Mouse (Mus musculus) intestine, embryonic 16.5 days (tissue): ENCODE results near the gene Exd2. TPM values are rescaled to one million over a fixed set of nuclear protein-coding genes. Genes with fewer than 3 reads are reported as not detected.

ENCODE experiments used
- ATAC-seq: fragments of 200-750 bp; cut with Nextera tagmentation; 2 replicates; pipeline ENCODE4 v1.8.0; 2017; ENCODE audit warnings: moderate TSS enrichment, moderate library complexity
- H3K27ac ChIP-seq: fragments of 300-500 bp; sonication (generic); 2 replicates; pipeline ENCODE4 v1.5.1; 2014; ENCODE audit warnings: mild to moderate bottlenecking, low read length
- H3K27me3 ChIP-seq: fragments of 300-500 bp; sonication (generic); replicated peaks from 2 replicates; pipeline ENCODE4 v1.6.1; 2014; ENCODE audit warnings: low read length, control low read depth, mixed read lengths; ENCODE audit not compliant: control insufficient read depth, insufficient read depth
- H3K36me3 ChIP-seq: fragments of 300-500 bp; sonication (generic); 2 replicates; pipeline ENCODE4 v1.6.1; 2014; ENCODE audit warnings: low read length, control low read depth; ENCODE audit not compliant: control insufficient read depth, insufficient read depth
- H3K4me1 ChIP-seq: fragments of 300-500 bp; sonication (generic); 2 replicates; pipeline ENCODE4 v1.6.1; 2014; ENCODE audit warnings: low read length, control low read depth, mixed read lengths; ENCODE audit not compliant: control insufficient read depth, insufficient read depth
- H3K4me2 ChIP-seq: fragments of 300-500 bp; sonication (generic); 2 replicates; pipeline ENCODE4 v1.6.1; 2014; ENCODE audit warnings: low read depth, low read length, control low read depth
- H3K4me3 ChIP-seq: fragments of 300-500 bp; sonication (generic); 2 replicates; pipeline ENCODE4 v1.5.1; 2014; ENCODE audit warnings: mild to moderate bottlenecking, low read length
- H3K9ac ChIP-seq: fragments of 300-500 bp; sonication (generic); 2 replicates; pipeline ENCODE4 v1.6.1; 2014; ENCODE audit warnings: low read depth, low read length
- H3K9me3 ChIP-seq: fragments of 300-500 bp; sonication (generic); 2 replicates; pipeline ENCODE4 v1.6.1; 2016; ENCODE audit warnings: low read length, control low read depth; ENCODE audit not compliant: control insufficient read depth
- WGBS: fragments of 180-500 bp; shearing (Covaris S2); extraction: QIAGEN DNeasy Blood & Tissue Kit; methylation state at CpG from one replicate; pipeline ENCODE4 v1.1.7; 2014; 5-methylcytosine and 5-hydroxymethylcytosine counted together
- polyA plus RNA-seq: library from polyadenylated mRNA; unstranded; fragments of >200 nt; fragmentation: Nextera tagmentation; extraction: Ambion mirVana; gene quantifications from 2 replicates; pipeline ENCODE4 v1.2.1, GENCODE M21; 2015

Gene Exd2
- polyA plus RNA-seq, 1 experiment from 2014 or later = 21.0 TPM

DNA sequence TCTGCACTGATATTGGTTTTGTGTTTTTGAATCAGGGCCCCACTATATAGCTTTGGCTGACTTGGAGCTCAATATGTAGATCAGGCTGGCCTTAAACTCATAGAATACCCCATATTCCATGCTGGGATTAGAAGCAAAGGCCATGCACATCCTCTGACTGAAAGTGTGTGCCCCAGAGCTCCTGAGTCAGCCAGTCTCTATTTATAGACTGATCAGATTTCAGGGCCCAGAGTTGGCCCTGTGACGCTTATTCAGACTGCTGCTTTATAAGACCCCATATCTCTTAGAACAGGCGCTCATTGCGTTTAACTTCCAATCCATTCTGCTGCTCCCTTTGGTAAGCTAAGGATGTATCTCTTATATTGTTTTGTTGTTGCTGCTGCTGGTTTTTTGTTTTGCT, 17.1 kb downstream of the Exd2 start:
- WGBS = 89% methylated on average over 3 of the region's 3 CpGs

DNA sequence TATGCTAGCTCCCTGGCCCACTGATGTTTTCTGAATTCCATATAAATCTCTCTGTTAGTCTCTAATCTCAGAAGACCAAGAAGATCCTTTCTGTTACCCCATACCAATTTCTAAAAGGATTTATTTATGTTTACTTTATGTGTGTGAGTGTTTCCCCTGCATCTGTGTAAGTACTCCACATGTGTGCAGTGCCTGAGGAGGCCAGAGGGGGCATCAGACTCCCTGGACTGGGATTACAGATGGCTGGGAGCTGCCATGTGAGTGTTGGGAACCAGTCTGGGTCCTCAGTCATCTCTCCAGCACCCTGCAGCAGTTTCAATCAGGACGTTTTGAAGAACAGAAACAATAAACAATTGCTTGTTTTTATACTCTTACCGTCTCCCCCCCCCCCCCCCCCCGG, 20.5 kb downstream of the Exd2 start:
- Histone ChIP-seq H3K9me3 (no peaks in the 10 kb centered on the region), H3K4me1 (no peaks in the 10 kb centered on the region), H3K9ac (no peak overlapping the region), H3K4me2 (no peak overlapping the region), H3K4me3 (no peak overlapping the region), H3K27me3 (no peaks in the 10 kb centered on the region), H3K27ac (no peak overlapping the region), H3K36me3 (no peaks in the 10 kb centered on the region; the same call in 1 of the 2 replicates)
- ATAC-seq = no peak
- WGBS = 70% methylated on average over 3 of the region's 3 CpGs

More for the DNA sequence above, 17.1 kb downstream of the Exd2 start:
- H3K4me2 ChIP-seq = no peak overlapping the region
- no peaks in the 10 kb centered on the region for H3K9me3 ChIP-seq
- no peak overlapping the region for H3K4me3 ChIP-seq
- ATAC-seq = no peak
- no peaks in the 10 kb centered on the region; the same call in 1 of the 2 replicates for H3K36me3 ChIP-seq
- H3K27me3 ChIP-seq = no peaks in the 10 kb centered on the region
- no peaks in the 10 kb centered on the region for H3K4me1 ChIP-seq
- H3K9ac ChIP-seq = no peak overlapping the region
- H3K27ac ChIP-seq = no peak overlapping the region

DNA sequence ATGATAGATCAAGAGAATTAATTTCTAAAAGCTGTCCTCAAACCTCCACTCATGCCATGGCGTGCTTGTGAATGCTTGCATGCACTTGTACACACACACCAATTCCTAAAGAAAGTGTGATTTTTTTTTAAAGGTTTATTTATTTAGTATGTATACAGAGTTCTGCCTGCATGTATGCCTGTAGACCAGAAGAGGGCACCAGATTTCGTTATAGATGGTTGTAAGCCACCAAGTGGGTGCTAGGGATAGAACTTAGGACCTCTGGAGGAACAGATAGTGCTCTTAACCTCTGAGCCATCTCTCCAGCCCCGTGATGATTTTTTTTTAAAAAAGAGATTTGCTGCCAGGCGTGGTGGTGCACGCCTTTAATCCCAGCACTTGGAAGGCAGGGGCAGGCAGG, 30.4 kb downstream of the Exd2 start:
- ATAC-seq = no peak
- peaks cover 7% of the 10 kb centered on the region; the same call in 1 of the 2 replicates for H3K36me3 ChIP-seq
- no peak overlapping the region for H3K9ac ChIP-seq
- WGBS = 89% methylated on average over 5 of the region's 5 CpGs
- H3K27me3 ChIP-seq = no peaks in the 10 kb centered on the region
- H3K4me2 ChIP-seq = no peak overlapping the region
- no peak overlapping the region for H3K27ac ChIP-seq
- no peak overlapping the region for H3K4me3 ChIP-seq
- H3K9me3 ChIP-seq = no peaks in the 10 kb centered on the region
- H3K4me1 ChIP-seq = no peaks in the 10 kb centered on the region

DNA sequence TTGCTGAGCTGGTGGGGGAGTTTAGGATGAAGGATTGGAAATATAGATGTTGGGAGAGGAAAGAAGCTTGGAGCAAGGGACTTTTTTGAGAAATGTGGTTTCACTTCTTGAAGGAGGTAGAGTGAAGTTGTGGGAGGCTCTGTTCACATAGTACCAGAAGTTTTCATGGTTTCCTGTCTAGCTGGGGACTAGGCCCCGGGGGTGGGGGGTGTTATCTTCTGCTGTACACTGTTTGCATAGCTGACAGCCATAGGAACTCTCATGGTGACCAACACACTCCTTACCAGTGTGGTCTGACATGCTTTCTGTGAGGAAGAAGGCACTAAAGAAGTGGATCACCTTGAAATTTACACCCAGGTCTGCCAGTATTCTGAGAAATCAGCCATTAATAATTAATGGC, 32.8 kb downstream of the Exd2 start:
- Histone ChIP-seq H3K4me1 (no peaks in the 10 kb centered on the region), H3K36me3 (0 out of 2 replicates have a peak, but pooled peaks cover 4% of the 10 kb centered on the region), H3K27ac (no peak overlapping the region), H3K9me3 (no peaks in the 10 kb centered on the region), H3K4me2 (no peak overlapping the region), H3K4me3 (no peak overlapping the region), H3K27me3 (no peaks in the 10 kb centered on the region), H3K9ac (no peak overlapping the region)
- no peak for ATAC-seq
- WGBS = 79% methylated on average over 1 of the region's 1 CpGs

DNA sequence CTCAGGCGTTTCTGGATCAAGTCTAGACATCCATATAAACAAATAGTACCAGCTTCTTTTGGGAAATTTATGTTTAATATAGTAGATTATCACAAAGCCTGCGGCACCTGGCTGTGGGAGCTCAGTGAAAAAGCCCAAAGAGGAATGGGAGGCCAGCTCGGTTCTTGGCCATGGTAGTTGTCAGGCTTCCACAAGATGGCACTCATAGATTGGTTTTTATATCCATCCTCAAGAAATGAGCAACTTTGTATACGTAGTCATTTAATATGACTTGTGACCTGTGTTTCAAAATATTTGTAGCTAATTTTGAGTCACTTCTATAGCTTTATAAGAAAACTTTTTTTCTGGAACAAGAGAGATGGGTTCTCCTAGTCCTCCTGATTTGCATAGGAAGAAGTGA, 35.5 kb downstream of the Exd2 start:
- H3K4me3 ChIP-seq = no peak overlapping the region
- H3K4me1 ChIP-seq = no peaks in the 10 kb centered on the region
- no peak overlapping the region for H3K4me2 ChIP-seq
- ATAC-seq = no peak
- H3K27ac ChIP-seq = no peak overlapping the region
- no peaks in the 10 kb centered on the region for H3K36me3 ChIP-seq
- no peaks in the 10 kb centered on the region for H3K27me3 ChIP-seq
- 56% methylated on average over 4 of the region's 4 CpGs for WGBS
- no peak overlapping the region for H3K9ac ChIP-seq
- H3K9me3 ChIP-seq = no peaks in the 10 kb centered on the region

DNA sequence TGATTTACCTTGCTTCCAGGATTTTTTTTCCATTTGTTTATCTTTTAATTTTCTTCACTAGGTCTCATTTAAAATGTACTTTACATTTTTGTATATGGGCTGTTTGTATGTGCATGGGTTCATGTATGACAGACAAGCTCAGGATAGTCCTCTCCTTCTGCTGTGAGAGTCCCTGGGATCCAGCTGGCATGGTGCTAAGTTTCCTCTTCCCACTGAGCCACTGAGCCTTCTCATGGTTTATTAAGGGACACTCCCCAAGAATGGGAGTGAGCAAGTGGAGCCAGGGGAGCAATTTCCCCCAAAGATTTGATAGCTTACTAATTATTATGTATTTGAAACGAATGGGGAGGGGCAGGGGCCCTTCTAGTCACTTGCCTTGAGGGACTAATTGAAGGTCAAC, 37.6 kb downstream of the Exd2 start:
- Histone ChIP-seq H3K9ac (no peak overlapping the region), H3K4me2 (no peak overlapping the region), H3K9me3 (no peaks in the 10 kb centered on the region), H3K4me1 (no peaks in the 10 kb centered on the region), H3K36me3 (no peaks in the 10 kb centered on the region), H3K4me3 (no peak overlapping the region), H3K27me3 (no peaks in the 10 kb centered on the region), H3K27ac (no peak overlapping the region)
- 70% methylated on average over 1 of the region's 1 CpGs for WGBS
- no peak for ATAC-seq

DNA sequence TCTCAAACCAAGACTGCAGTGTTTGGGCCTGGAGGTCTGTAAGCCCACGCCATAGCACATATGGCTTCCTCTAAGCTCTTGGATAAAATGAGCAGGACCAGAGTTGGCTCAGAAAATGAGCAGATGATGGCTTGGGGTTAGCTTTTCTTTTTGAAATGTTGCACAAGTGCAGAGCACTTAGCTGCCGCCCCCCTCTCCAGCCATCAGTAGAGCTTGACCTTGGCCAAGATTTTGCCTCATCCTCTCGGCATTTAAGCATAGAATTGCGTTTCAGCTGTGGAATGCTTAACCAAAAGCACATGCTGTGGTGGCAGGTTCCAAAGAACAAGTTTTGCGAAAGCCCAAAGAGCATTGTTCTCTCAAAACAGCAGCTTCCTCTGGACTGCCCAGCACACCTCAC, 41.8 kb downstream of the Exd2 start:
- no peak overlapping the region for H3K9ac ChIP-seq
- no peak overlapping the region for H3K4me2 ChIP-seq
- 77% methylated on average over 5 of the region's 5 CpGs for WGBS
- H3K9me3 ChIP-seq = no peaks in the 10 kb centered on the region
- no peaks in the 10 kb centered on the region for H3K36me3 ChIP-seq
- H3K4me3 ChIP-seq = no peak overlapping the region
- H3K4me1 ChIP-seq = 0 out of 2 replicates have a peak, but pooled peaks cover 3% of the 10 kb centered on the region
- H3K27me3 ChIP-seq = no peaks in the 10 kb centered on the region
- no peak overlapping the region for H3K27ac ChIP-seq
- no peak for ATAC-seq

DNA sequence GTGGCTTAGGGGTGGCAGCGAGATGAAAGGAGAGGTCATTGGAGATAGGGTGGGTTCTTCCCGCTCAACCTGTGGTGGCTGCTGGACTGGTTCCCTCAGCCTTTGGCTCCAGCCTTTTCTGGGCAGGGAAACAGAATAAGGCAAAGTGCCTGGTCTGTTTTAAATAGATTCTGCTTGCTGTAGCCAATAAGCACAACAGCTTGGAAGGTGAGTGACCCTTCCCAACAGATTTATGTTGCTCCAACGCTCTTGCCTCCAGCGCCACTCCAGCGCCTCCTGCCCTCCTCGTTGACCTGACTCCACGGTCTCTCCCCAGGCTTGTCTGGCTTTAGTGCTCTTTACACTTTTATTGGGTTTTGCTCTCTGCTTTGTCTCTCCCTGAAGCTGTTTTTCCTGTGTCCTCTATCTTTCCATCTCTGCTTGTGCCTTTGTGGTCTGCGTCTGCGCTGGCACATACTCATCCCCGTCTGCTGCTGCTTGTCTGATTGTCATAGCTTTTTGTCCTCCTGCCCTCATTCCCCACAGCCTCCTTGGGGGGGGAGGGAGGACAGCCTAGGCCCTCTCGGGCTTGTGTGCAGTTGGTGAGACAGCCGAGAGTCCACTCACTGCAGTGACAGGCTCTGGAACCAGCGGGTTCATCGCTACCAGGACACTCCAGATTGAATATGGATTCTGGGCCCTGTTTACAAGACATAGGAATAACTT, 44.3 kb downstream of the Exd2 start:
- ATAC-seq = no peak
- H3K9ac ChIP-seq = no peak overlapping the region
- WGBS = 40% methylated on average over 14 of the region's 14 CpGs

DNA sequence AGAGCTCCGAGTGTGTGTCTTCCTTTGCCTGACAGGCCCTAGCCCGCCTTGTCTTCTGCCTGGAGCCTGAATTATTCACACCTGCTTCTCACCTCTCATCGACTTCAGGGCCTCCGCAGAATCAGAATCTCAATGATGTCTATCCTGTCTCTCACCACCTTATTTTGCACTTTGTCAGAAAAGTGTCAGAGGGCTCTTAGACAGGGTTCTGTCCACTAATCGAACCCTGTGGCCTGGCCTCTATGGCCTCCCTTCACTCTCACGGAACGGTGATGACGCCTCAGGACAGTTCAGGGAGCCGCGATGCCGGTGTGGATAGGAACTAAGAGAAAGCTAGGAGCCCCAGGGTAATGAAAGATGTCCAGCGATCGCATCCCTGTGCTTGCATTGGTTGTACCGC, 55.1 kb downstream of the Exd2 start, which contains the start of gene Galnt16:
Galnt16 (plus strand) TSS at position 301 of the 400 bp plus-strand sequence.
- ATAC-seq = no peak
- H3K4me3 ChIP-seq = peak within 1 kb of the TSS; percentile 66
- peak within 1 kb of the TSS; percentile 96 for H3K4me2 ChIP-seq
- peak within 1 kb of the TSS; percentile 41; the same call in 1 of the 2 replicates for H3K27ac ChIP-seq
- H3K27me3 ChIP-seq = peaks cover 52% of the 10 kb centered on the region
- WGBS = 8% methylated on average over 14 of the region's 14 CpGs
- peak within 1 kb of the TSS; percentile 66 for H3K9ac ChIP-seq
- H3K9me3 ChIP-seq = no peaks in the 10 kb centered on the region
- H3K36me3 ChIP-seq = no peaks in the 10 kb centered on the region
- H3K4me1 ChIP-seq = peaks cover 13% of the 10 kb centered on the region

More for the DNA sequence above, 44.3 kb downstream of the Exd2 start:
- H3K4me1 ChIP-seq = 0 out of 2 replicates have a peak, but pooled peaks cover 3% of the 10 kb centered on the region
- no peaks in the 10 kb centered on the region for H3K27me3 ChIP-seq
- H3K4me2 ChIP-seq = no peak overlapping the region
- H3K9me3 ChIP-seq = no peaks in the 10 kb centered on the region
- no peaks in the 10 kb centered on the region for H3K36me3 ChIP-seq
- H3K4me3 ChIP-seq = no peak overlapping the region
- H3K27ac ChIP-seq = no peak overlapping the region
